Mouse (Mus musculus) heart, adult 11 months (tissue): ENCODE data around the gene Dtx3l.

Experiments
- DNase-seq: peaks from one replicate; pipeline ENCODE4 v3.0.0; 2022

Dtx3l gene

DNA sequence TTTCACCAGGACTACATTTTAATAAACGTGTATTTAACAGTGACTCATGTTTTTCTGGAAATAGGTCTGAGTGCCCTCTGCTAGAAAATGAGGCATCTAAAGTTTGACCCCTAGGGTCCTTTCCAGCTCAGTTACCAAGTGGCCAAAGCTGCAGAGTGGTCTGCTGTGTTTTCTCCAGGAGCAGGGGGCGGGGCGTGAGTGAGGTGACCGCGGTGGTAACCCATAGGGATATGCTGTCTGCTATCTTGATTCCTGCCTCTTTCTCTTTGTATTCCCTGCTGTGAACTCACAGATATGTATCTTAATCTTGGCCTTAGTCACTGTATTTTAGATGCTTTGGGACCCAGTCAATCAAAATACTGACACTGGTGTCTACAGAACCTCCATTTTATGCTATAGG lies 14.6 kb downstream of the Dtx3l start:
- peak; percentile 64 for DNase-seq

DNA sequence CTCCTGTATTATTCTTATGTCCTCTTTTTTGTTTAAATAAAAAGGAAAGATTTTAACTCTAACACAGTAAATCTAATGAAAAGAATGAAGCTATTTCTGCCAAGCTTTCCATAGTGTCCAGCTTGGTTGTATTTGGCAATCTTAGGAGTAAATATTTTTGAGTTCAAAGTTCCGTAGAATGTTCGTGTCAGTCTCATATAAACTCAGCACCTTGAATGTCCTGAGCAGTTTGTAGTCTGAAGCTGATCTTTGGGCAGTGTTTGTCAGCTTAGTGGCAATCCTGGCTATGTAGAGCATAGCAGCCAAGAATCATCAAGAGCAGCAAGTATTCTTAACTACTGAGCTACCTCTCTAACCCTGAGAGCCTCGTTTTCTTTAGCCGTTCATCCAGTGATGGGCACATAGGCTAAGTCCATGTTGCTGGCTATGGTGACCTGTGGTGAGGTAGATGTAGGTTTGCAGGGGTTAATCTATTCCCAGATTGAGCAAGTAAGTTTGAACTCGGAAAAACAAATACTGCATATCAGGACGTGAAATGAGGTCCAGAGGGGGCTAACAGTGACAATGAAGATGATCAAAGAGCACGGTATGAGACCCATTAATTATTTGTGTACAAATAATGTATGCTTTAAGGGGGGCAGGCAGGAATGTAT lies 15.3 kb downstream of the Dtx3l start:
- peak; percentile 33 for DNase-seq

DNA sequence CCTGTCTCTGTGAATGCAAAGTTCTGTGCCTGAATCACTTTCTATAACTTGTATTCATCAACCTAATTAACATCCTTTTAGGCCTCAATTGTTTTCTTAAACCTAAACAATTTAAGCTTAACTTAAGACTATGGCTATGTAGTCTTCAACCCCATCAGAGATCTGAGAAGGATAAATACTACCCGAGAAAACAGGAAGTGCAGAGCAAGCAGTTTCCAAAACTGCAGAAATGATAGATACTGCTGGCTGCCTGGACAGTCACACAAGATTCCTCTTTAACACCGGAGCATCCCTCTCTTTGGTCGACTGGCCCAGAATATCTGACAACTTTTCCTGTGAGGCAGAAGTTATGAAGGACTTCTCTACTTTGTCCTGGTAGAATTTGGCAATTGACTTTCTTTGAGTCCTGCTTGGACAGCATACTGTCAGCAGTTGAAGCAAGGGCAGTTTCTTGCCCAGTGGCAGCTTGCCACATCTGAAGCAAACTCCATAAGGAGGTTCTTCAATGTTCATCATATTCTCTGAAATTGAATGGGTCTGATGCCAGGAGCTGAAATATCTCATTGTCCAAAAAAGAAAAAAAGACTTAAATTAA lies 16.6 kb downstream of the Dtx3l start:
- peak; percentile 70 for DNase-seq

DNA sequence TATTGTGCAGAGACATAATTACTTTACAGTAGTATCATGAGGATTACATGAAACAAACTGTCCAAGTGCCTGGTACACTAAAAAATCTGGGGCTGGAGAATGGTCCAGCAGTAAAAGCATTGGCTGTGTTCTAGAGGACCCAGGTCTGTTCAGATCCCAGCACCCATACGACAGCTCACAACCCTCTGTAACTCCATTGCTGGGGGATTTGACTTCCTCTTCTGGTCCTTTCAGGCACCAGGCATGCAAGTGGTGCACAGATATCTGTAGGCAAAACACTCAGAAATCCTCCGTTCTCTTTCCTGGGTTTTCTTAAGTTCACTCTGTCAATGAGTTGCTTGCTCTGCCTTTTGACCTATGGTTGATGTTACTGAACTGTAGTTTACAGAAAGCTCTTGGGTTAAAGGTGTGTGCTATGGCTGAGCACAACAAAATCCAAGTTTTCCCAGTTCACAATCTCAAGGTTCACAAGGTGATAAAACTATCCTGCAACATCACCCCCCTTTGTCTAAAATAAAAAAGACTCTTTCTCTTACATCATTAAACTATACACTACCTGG lies 17.2 kb downstream of the Dtx3l start:
- DNase-seq: no peak

DNA sequence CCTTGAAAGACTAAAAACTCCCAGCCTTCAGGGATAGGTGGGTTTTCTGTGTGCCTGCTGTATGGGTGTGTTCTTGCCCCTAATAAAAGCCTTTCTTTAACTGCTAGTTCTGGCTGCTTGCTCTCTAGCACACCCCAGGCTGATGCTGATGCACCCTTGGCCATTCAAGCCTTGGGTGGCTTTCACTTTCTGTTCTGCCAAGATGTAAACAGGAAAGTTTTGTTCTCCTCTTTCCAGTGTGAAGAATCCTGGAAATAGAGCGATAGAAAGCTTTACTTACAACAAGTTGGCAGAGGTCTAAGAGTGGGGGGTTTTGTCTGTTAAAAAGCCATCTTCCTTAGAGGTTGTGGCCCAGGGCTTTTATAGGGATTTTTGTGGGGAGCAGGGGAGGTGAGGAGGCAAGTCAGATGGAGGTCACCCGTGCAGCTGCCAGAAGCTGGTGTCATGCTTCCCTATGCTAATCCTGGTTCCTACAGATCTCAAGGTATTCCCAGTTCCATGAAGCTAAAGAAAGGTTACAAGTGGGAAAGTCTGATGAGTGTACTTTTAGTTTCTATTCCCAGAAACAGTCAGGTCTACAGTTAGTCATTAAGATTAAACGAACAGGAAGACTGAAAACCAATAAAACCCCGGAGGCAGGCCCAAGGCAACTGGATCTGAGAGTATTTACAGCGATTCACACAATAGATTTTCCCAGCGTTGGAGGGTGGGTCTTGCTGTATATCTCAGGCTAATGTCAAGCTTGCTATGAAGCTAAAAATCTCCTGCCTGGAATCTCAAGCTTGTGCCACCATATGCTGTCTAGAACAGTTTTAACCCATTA lies 20.0 kb downstream of the Dtx3l start:
- no peak for DNase-seq

DNA sequence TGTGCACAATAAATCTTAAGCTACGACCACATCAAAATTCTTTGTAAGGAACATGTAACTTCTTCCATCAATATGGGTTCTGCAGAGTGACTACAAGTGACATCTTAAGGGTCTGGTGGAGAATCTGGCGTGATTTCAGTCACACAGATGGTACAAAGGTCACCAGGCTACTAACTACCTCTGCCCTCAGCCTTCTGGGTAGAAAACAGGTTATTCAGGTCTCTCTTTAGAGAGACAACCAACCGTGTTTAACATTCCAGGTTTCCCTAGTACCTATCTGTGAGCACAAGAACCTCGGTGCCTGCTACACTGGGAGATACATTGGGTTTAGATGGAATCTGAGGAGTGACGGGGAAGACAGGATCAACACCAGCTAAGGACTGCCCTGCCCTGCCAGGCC lies 24.6 kb downstream of the Dtx3l start:
- DNase-seq: no peak

DNA sequence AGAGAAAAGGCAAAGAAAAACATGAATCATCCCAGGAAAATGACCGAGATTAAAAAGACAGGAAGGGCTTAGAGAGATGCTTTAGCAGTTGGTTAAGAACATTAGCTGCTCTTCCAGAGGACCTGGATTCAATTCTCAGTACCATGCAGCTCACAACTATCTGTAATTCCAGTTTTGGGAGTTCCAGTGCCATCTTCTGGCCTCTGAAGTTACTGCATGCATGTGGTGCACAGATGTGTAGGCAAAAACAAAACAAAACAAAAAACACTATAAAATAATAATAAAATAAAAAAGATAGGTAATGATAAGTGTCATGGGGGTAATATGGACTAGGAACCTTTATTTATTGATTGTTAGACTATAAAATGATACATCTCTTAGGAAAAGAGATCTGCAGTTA lies 25.4 kb downstream of the Dtx3l start:
- no peak for DNase-seq

DNA sequence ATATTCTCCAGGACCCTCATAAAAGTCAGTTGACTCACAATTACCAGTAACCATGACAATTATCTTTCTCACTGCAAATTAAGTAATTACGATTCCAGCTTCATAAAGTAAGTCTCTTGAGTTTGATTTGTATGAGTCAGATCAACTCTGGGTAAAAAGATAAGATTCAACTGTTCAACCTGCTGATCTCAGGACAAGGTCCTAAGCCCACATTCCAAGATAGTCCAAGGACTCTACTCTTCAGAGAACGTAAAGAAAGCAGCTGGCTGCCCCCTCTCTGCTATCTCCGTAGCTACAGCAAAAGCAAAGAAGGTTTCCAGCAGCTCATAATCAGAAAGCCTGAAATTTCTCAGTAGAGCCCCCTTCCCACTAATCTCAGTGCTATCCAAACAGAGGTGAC lies 27.5 kb downstream of the Dtx3l start:
- DNase-seq: no peak

DNA sequence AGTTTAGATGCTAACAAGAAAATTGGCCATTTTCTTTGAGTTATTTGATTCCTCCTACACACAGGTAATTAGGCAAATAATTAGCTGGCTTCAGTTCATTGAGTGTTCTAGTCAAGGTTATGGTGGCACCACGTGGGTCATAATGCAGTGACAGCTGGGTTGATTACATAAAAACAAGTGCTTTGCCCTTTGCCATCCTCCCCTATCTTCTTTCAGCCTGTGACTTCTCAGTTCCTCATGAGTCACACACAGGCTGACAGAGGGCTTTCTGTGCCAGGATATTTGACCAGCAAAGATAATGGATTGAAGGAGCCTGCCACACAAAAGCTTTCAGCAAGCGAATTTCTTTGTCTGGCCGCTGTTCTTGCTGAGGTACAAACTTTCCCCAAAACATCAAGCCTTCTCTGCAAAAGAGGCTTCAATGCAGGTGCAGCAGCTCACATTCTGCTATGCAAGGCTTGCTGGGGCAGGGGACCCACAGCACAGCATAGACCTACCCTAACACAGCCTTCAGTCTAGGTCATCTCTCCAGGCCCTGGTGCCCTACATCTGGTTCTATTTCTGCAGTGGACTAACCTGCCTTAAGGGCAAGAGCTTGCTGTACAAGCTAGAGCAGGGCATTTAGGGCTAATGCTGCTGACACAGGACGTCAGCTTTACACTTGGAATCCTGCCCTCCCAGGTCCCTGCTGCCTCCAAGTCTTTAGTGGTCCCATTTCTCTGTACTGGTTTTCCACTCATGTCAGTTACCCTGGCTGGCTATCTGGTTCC lies 31.3 kb downstream of the Dtx3l start:
- peak; percentile 96 for DNase-seq

DNA sequence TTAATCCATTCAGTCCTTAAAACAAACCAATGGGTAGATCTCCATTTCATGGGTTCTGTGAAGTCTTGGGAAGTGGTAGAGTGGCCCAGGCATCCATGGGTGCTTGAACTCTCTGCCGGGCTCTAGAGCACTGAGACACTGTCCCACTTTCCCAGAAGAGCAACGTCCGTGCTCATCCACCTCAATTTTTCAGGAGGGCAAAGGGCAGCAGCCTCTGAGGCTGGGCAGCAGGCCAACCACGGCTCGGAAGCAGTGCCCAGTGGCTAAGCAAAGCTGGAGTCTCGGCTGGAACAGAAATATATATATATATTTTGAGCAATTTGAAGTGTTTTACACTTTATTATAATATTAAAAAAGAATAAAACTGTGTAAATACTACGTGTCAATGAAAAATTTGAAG lies 32.1 kb downstream of the Dtx3l start:
- DNase-seq: no peak

DNA sequence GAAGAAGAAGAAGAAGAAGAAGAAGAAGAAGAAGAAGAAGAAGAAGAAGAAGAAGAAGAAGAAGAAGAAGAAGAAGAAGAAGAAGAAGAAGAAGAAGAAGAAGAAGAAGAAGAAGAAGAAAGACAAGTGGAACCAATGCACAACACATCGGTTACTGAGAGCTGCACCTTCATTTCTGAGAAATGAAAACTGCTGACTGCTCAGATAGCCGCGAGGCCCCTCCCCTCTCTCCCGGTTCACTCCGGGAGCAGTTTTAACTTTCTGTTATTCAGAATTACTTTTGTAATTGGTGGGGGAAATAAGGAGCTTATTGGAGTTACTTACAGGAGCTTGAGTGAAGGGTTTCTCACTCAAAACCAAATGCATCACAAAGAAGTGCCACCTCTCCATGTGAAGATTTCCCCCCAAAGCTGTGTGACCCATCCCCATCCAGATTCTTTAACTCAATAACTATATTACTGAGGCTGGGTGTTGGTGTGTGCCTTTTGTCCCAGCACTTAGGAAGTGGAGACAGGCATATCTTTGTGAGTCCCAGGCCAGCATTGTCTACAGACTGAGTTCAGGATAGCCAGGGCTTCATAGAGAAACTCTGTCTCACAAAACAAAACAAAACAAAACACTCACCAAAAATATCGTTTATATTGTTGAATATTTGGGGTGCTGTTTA lies 33.0 kb downstream of the Dtx3l start:
- DNase-seq: no peak

DNA sequence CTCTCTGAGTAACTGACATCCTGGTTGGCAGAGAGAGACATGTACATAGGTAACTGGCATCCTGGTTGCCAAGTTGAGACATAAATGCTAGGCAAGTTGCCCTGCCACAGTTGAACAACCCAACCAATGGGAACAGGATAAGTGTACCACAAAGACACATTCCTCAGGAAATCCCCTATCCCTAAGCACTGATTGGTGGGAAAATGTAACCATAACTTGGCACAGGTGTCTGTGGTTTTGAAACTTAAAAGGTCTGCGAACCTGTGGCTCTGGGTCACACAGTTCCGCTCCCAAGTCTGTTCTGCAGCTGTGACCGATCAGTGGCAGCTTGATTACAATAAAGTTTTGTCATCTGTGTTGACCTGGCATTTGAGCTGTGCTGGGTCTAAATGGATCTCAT lies 33.6 kb downstream of the Dtx3l start:
- DNase-seq: no peak

DNA sequence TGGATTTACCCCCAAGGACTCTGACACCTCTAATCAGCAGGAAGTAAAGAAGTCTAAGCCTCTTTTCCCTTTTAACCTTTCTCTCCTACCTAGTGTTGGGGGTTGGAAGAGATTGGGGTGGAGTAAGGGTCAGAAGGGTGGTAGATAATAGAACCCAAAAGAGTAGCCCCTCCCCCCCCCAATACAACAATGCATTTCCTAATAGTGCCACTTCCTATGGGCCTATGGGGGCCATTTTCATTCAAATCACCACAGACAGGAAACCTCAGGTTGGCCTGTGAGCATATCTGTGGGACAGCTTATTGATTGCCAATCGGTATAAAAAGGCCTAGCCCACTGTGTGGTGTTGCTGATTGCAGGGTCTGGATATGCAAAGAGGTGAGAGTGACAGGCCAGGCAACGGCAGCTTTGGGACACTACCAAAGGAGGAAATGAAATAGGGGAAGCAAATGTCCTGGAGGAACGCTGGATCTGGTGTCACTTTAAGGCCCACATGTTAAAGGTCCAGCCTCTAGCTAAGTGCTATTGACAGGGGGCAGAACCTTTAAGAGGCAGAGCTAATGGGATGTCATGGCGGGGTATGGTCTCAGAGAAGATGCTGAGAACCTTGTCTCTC lies 34.7 kb downstream of the Dtx3l start:
- no peak for DNase-seq

DNA sequence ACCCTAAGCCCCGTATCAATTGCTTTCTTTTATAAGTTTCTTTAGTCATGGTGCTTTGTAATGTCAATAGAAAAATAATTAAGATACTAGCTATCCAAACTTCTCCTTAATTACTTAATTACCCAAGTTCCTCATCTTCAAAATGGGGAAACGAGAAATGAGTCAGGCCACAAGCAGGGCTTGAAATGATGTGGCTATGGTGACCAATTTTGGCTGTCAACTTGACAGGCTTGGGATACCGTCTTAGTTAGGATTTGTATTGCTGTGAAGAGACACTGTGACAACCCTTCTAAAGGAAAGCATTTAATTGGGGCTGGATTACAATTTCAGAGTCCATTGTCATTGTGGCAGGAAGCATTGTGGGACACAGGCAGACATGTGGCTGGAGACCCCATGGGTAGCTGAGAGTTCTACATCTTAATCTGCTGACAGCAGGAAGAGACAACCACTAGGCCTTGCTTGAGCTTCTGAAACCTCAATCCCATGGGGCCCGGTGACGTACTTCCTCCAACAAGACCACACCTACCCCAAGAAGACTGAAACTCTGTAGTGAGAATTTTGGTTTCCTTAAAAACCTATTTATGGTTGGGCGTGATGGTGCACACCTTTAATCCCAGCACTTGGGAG lies 35.8 kb downstream of the Dtx3l start:
- no peak for DNase-seq

DNA sequence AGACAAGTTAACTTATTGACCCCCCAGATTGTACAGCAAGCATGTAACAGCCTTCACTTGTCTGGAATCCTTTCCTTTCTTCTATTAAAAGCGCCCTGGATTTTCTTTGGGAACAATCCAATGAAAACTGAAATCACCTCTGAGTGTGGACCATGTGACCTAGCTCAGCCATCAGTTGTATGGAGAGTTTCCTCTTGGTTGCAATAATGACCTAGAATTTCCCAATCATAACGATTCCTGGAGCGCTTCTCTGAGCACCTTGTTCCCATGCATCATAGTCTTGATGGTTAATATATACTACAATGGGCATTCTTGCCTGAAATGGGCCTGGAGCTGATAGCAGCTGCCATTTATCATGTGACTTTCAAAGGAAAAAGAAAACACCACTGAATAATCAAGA lies 38.4 kb downstream of the Dtx3l start:
- DNase-seq: peak; percentile 1

DNA sequence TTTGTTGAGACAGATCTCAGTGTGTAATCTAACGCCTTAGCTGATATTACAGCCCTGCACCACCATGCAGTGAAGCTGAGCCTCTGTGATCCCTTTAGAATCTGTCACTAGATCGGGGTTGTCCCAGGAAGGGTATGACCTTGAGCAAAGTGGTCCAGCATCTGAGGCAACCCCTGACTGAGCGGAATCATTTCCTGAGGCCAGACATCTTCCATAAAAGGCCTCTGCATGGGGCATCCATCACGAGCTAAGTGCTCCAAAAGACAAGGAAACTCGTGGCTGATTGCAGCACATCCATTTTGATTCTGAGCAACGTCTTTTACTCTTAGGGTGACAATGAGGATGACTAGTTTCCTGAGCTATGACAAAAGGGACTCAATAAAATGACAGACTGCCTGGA lies 44.0 kb downstream of the Dtx3l start:
- no peak for DNase-seq

DNA sequence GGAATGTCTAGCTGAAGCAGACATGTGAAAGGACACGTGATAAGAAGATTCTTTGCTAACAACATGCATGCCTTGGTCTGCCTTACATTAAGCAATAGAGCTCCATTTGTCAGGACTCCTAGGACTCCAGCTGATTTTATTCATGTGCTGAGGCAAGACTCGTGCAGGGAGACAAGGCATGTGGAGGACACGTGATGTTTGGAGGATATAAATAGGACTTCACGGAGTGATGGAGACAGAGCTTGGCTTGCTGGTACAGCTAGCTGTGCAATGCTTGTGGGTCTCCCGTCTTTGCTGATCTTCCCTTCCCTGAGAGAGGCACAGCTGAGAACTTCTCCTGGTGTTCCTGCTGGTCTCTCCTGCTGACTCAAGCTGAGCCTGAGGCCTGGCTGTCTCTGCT lies 47.3 kb downstream of the Dtx3l start:
- peak; percentile 91 for DNase-seq

DNA sequence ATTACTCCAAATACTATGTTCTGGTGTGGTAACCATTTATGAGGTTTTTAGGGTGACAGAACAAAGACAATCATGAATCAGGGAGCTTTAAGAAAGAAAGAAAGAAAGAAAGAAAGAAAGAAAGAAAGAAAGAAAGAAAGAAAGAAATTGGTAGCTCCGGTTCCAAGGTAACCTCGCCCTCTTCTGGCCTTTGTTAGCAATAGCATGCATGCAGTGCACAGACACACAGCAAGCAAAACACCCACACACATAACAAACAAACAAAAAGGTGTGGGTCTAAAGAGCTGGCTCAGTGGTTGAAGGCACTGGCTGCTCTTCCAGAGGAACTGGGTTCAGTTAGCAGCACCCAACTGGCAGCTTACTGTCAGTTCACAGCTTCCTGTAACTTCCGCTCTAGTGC lies 48.3 kb downstream of the Dtx3l start:
- DNase-seq: no peak

DNA sequence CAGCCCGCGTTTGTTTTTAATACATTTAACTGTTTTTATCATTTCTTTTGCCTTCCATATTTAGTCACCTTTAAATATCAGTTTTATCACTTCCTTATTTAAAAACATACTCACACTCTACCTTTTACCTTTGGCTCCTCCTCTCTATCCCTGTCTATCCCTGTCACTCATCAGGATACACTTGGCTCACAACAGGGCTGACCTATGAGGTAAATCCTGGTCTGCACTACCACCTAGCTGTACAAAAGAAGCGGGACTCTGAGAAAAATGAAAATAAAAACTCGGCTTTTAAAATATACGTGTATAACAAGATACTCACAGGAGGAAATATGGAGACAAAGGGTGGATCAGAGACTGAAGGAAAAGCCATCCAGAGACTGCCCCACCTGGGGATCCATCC lies 50.0 kb downstream of the Dtx3l start:
- no peak for DNase-seq

DNA sequence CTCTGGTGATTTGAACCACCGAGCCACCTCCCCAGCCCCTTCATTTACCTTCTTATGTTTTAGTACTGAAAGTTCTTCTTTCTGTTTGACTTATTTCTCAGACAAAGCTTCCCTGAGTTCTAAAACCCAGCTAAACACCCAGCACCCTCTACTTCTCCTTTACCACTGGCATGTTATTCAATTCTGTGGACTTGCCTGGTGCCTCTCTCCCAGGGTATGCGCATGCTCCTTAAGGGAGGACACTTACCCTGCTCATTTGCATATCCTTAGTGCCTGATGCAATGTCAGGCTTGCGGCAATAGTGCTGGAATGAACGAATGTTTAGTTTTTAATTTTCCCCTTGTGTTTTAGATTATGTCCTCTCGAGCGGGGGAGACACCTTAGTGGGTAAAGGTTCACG lies 50.8 kb downstream of the Dtx3l start:
- peak; percentile 84 for DNase-seq
